22 mouse cellular contexts compared by ENCODE assay signal in the genomic region with DNA sequence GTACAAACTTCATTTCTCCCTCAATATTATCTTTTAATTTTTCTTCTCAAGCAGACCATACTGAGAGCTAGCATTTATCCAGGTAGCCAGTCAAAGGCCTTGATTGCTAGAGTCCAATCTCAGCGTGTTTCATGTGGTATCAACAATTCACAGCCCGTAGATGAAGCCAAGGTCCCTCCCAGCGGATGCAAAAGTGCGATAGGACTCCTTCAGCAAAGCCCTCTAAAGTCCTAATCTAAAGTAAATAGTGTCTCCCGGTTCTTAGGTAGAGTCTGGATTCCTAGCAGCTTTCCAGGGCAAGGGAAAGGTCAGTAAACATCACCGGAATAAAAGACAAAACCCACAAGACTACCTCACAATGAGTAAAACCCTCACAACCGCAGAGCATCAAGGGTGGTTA.
DNase-seq lines count a peak whose midpoint lies in the region; ATAC-seq and TF ChIP-seq lines count a peak whose summit lies in the region.
"Had no signal": no experiment of that assay in that cellular context is flagged by ENCODE, and none has a peak within 500 bp of the region (broad histone marks: within the 10 kb centered on the region; RNA-seq: fewer than 3 reads in every experiment).

No protein-coding gene starts in this region.

- no peak for TF ChIP-seq CTCF in lung, embryonic 14.5 days (IDR thresholded peaks at IDR 0.05; ENCODE audit: low read depth)
- no peak for TF ChIP-seq CTCF in lung, postnatal 0 days (IDR thresholded peaks at IDR 0.05)
- TF ChIP-seq CTCF in lung, adult 2 months (IDR thresholded peaks at IDR 0.05; ENCODE audit: insufficient read depth, low read length): no peak

- 37% methylated on average over 7 of the region's 7 CpGs for WGBS in lung, embryonic 14.5 days
- 32% methylated on average over 7 of the region's 7 CpGs for WGBS in lung, postnatal 0 days
- WGBS in lung, adult 2 months: 42% methylated on average over 7 of the region's 7 CpGs
- whole genome bisulfite sequencing in stomach, embryonic 14.5 days: 46% methylated on average over 7 of the region's 7 CpGs
- WGBS in stomach, embryonic 16.5 days: 42% methylated on average over 7 of the region's 7 CpGs

- H3K27me3 ChIP-seq in lung, embryonic 14.5 days (ENCODE audit: insufficient read depth, low read length): no peaks in the 10 kb centered on the region
- no peaks in the 10 kb centered on the region for H3K27me3 ChIP-seq in lung, postnatal 0 days (replicated peaks; ENCODE audit: insufficient read depth, low read length)
- H3K27me3 ChIP-seq in stomach, embryonic 14.5 days (ENCODE audit: control insufficient read depth, insufficient read depth, low read length): no peaks in the 10 kb centered on the region
- no peaks in the 10 kb centered on the region for H3K27me3 ChIP-seq in stomach, embryonic 16.5 days (ENCODE audit: control insufficient read depth, insufficient read depth, low read length)
- H3K27me3 ChIP-seq: forebrain, embryonic 13.5 days; hindbrain, embryonic 13.5 days had no signal

- no peaks in the 10 kb centered on the region for H3K9me3 ChIP-seq in lung, embryonic 14.5 days (ENCODE audit: low read depth, low read length)
- H3K9me3 ChIP-seq in lung, postnatal 0 days (ENCODE audit: low read length): no peaks in the 10 kb centered on the region
- H3K9me3 ChIP-seq in stomach, embryonic 14.5 days (ENCODE audit: control insufficient read depth, low read depth, low read length): no peaks in the 10 kb centered on the region
- H3K9me3 ChIP-seq in stomach, embryonic 16.5 days (replicated peaks; ENCODE audit: control insufficient read depth, low read length): no peaks in the 10 kb centered on the region
- H3K9me3 ChIP-seq: forebrain, embryonic 10.5 days; forebrain, embryonic 13.5 days; hindbrain, embryonic 13.5 days had no signal

- no peak for TF ChIP-seq POLR2A in lung, adult 2 months (IDR thresholded peaks at IDR 0.05; ENCODE audit: borderline replicate concordance, extremely low read depth, low read depth, low read length)

- no peak overlapping the region for H3K4me3 ChIP-seq in lung, embryonic 14.5 days (ENCODE audit: low read depth, low read length)
- H3K4me3 ChIP-seq in lung, postnatal 0 days (ENCODE audit: low read depth, low read length): no peak overlapping the region
- no peak overlapping the region for H3K4me3 ChIP-seq in lung, adult 2 months (replicated peaks; ENCODE audit: extremely low read depth, low read depth, low read length)
- no peak overlapping the region for H3K4me3 ChIP-seq in stomach, embryonic 14.5 days (ENCODE audit: low read depth, low read length)
- H3K4me3 ChIP-seq in stomach, embryonic 16.5 days (replicated peaks; ENCODE audit: low read length): no peak overlapping the region
- H3K4me3 ChIP-seq: forebrain, embryonic 10.5 days; forebrain, embryonic 13.5 days; hindbrain, embryonic 13.5 days had no signal

- peak; percentile 48; the same call in 1 of the 2 replicates for ATAC-seq in lung, embryonic 14.5 days (ENCODE audit: insufficient read depth)
- ATAC-seq in lung, postnatal 0 days: peak; percentile 50
- ATAC-seq in stomach, embryonic 14.5 days (ENCODE audit: insufficient number of reproducible peaks, insufficient read depth, low FRiP score, low read depth): peak; percentile 49; the same call in 1 of the 2 replicates
- peak; percentile 44; the same call in 1 of the 2 replicates for ATAC-seq in stomach, embryonic 16.5 days (ENCODE audit: insufficient read depth, low FRiP score)
- ATAC-seq in granulocyte monocyte progenitor cell, adult 5-6 weeks (replicated peaks; ENCODE audit: poor library complexity, severe bottlenecking): no peak
- ATAC-seq: CD4-positive, CD25-positive, alpha-beta regulatory T cell, adult 4 months; forebrain, embryonic 13.5 days; forebrain, embryonic 16.5 days had no signal

- no peaks in the 10 kb centered on the region for H3K36me3 ChIP-seq in lung, embryonic 14.5 days (ENCODE audit: insufficient read depth)
- H3K36me3 ChIP-seq in lung, postnatal 0 days (ENCODE audit: insufficient read depth, low read length): no peaks in the 10 kb centered on the region
- H3K36me3 ChIP-seq in stomach, embryonic 14.5 days (ENCODE audit: control insufficient read depth, insufficient read depth, low read length): no peaks in the 10 kb centered on the region
- H3K36me3 ChIP-seq in stomach, embryonic 16.5 days (ENCODE audit: control insufficient read depth, insufficient read depth, low read length): no peaks in the 10 kb centered on the region
- H3K36me3 ChIP-seq: forebrain, embryonic 10.5 days; hindbrain, embryonic 13.5 days had no signal

- no peak overlapping the region for H3K27ac ChIP-seq in lung, embryonic 14.5 days (ENCODE audit: low read depth)
- H3K27ac ChIP-seq in lung, postnatal 0 days (ENCODE audit: low read length): no peak overlapping the region
- H3K27ac ChIP-seq in stomach, embryonic 14.5 days (ENCODE audit: low read length): no peak overlapping the region
- no peak overlapping the region for H3K27ac ChIP-seq in stomach, embryonic 16.5 days (ENCODE audit: low read length)
- H3K27ac ChIP-seq: forebrain, embryonic 10.5 days; forebrain, embryonic 13.5 days; hindbrain, embryonic 13.5 days had no signal

- no peak for TF ChIP-seq EP300 in lung, postnatal 0 days (IDR thresholded peaks at IDR 0.05)

- DNase-seq in lung, embryonic 14.5 days: peak; percentile 56
- DNase-seq in lung, postnatal 25 days (ENCODE audit: low spot score): no peak
- DNase-seq in lung, postnatal 0 days (ENCODE audit: low spot score): peak; percentile 38
- DNase-seq in lung, adult 2 months: no peak
- no peak for DNase-seq in adrenal gland, postnatal 10 days
- DNase-seq: adrenal gland, adult 8-10 months; adrenal gland, postnatal 36 days; cerebellum, adult 18-20 months; cerebellum, adult 9-10 months; cerebellum, postnatal 14 days; gastrocnemius, postnatal 10 days; gastrocnemius, postnatal 36 days; heart, adult 11 months had no signal

- no peak overlapping the region for H3K4me2 ChIP-seq in lung, embryonic 14.5 days
- H3K4me2 ChIP-seq in lung, postnatal 0 days (replicated peaks; ENCODE audit: low read depth, low read length): no peak overlapping the region
- no peak overlapping the region for H3K4me2 ChIP-seq in stomach, embryonic 14.5 days (replicated peaks; ENCODE audit: low read depth, low read length)
- 0 out of 2 replicates have a peak overlapping the region, but pooled peaks have one; percentile 3 for H3K4me2 ChIP-seq in stomach, embryonic 16.5 days (ENCODE audit: low read depth, low read length)
- H3K4me2 ChIP-seq: forebrain, embryonic 13.5 days; heart, embryonic 11.5 days; hindbrain, embryonic 13.5 days had no signal

- H3K4me1 ChIP-seq in lung, embryonic 14.5 days (ENCODE audit: insufficient read depth): peaks cover 20% of the 10 kb centered on the region
- H3K4me1 ChIP-seq in lung, postnatal 0 days (ENCODE audit: insufficient read depth, low read depth, low read length): peaks cover 11% of the 10 kb centered on the region; the same call in 1 of the 2 replicates
- peaks cover 3% of the 10 kb centered on the region for H3K4me1 ChIP-seq in lung, adult 2 months (ENCODE audit: control insufficient read depth, insufficient read depth, low read length)
- H3K4me1 ChIP-seq in stomach, embryonic 14.5 days (ENCODE audit: control insufficient read depth, insufficient read depth, low read length): peaks cover 5% of the 10 kb centered on the region; the same call in 1 of the 2 replicates
- peaks cover 16% of the 10 kb centered on the region; the same call in 1 of the 2 replicates for H3K4me1 ChIP-seq in stomach, embryonic 16.5 days (ENCODE audit: control insufficient read depth, insufficient read depth, low read length)
- H3K4me1 ChIP-seq: forebrain, embryonic 13.5 days had no signal

- no peak overlapping the region for H3K9ac ChIP-seq in lung, embryonic 14.5 days
- no peak overlapping the region for H3K9ac ChIP-seq in lung, postnatal 0 days (replicated peaks; ENCODE audit: low read depth)
- H3K9ac ChIP-seq in stomach, embryonic 14.5 days (replicated peaks; ENCODE audit: low read depth, low read length): no peak overlapping the region
- H3K9ac ChIP-seq in stomach, embryonic 16.5 days (ENCODE audit: low read length): no peak overlapping the region
- H3K9ac ChIP-seq: forebrain, embryonic 13.5 days; hindbrain, embryonic 13.5 days had no signal

Comparison
In these comparisons a context has a peak if more than half of its experiments do, and no peak if none do; other contexts are left out.
1. DNase-seq: peak in lung, embryonic 14.5 days (single experiment) and lung, postnatal 0 days (single experiment); none in lung, postnatal 25 days (single experiment), lung, adult 2 months (single experiment) and adrenal gland, postnatal 10 days (single experiment).